Mouse (Mus musculus) olfactory bulb, adult 2 months (tissue): Measurements from ENCODE around the gene Cdcp1.

Experiments used
- CTCF ChIP-seq: fragments of 200-500 bp; IDR thresholded peaks from 2 replicates; pipeline ENCODE4 v1.5.1; 2012; ENCODE audit warnings: low read depth, mild to moderate bottlenecking, low read length, moderate library complexity; ENCODE audit not compliant: insufficient read depth
- POLR2A ChIP-seq: fragments of 200-500 bp; IDR thresholded peaks from 2 replicates; pipeline ENCODE4 v1.6.1; 2012; ENCODE audit warnings: mild to moderate bottlenecking, low read depth, low read length, moderate library complexity; ENCODE audit not compliant: insufficient read depth

- TF ChIP-seq CTCF (no peak), POLR2A (no peak)
Measured at GRCm38 (mm10) chr9:123206526-123206925, 9.3 kb downstream of the Cdcp1 start.
